Mouse (Mus musculus): ENCODE data around the gene Mllt3.

Mllt3 gene

GRCm38 (mm10) chr4:87953268-87953667 is 79.9 kb downstream of the Mllt3 start:
- DNase-seq (ENCODE audit: low spot score) = no peak

- peak; percentile 33 for DNase-seq (ENCODE audit: low spot score)
These were observed 83.7 kb downstream of the Mllt3 start for GRCm38 (mm10) chr4:87949451-87949850.

GRCm38 (mm10) chr4:87944320-87944719 is 88.8 kb downstream of the Mllt3 start:
- DNase-seq (ENCODE audit: low spot score) = no peak

- no peak for DNase-seq (ENCODE audit: low spot score)
These were observed 90.2 kb downstream of the Mllt3 start for GRCm38 (mm10) chr4:87942921-87943403.

- no peak for DNase-seq (ENCODE audit: low spot score)
These were observed 93.5 kb downstream of the Mllt3 start for GRCm38 (mm10) chr4:87939474-87940154.

- no peak for DNase-seq (ENCODE audit: low spot score)
These were observed 96.8 kb downstream of the Mllt3 start for GRCm38 (mm10) chr4:87936326-87936725.

GRCm38 (mm10) chr4:87933701-87934337 is 99.3 kb downstream of the Mllt3 start:
- DNase-seq (ENCODE audit: low spot score) = no peak

- DNase-seq (ENCODE audit: low spot score) = no peak
These were observed 102.6 kb downstream of the Mllt3 start for GRCm38 (mm10) chr4:87930356-87931245.

GRCm38 (mm10) chr4:87928603-87929199 is 104.5 kb downstream of the Mllt3 start:
- DNase-seq (ENCODE audit: low spot score) = no peak

GRCm38 (mm10) chr4:87927354-87927753 is 105.8 kb downstream of the Mllt3 start:
- DNase-seq (ENCODE audit: low spot score) = no peak

GRCm38 (mm10) chr4:87920664-87921063 is 112.5 kb downstream of the Mllt3 start:
- DNase-seq (ENCODE audit: low spot score) = no peak

GRCm38 (mm10) chr4:87911172-87911994 is 121.8 kb downstream of the Mllt3 start:
- no peak for DNase-seq (ENCODE audit: low spot score)

- no peak for DNase-seq (ENCODE audit: low spot score)
These were observed 127.9 kb downstream of the Mllt3 start for GRCm38 (mm10) chr4:87905149-87905771.

GRCm38 (mm10) chr4:87904722-87905121 is 128.4 kb downstream of the Mllt3 start:
- DNase-seq (ENCODE audit: low spot score) = no peak

GRCm38 (mm10) chr4:87902584-87902983 is 130.6 kb downstream of the Mllt3 start:
- DNase-seq (ENCODE audit: low spot score) = no peak

- peak; percentile 28 for DNase-seq (ENCODE audit: low spot score)
These were observed 132.0 kb downstream of the Mllt3 start for GRCm38 (mm10) chr4:87901166-87901565.

- no peak for DNase-seq (ENCODE audit: low spot score)
These were observed 139.7 kb downstream of the Mllt3 start for GRCm38 (mm10) chr4:87893498-87893897.

GRCm38 (mm10) chr4:87893012-87893411 is 140.2 kb downstream of the Mllt3 start:
- no peak for DNase-seq (ENCODE audit: low spot score)

GRCm38 (mm10) chr4:87883225-87883875 is 149.8 kb downstream of the Mllt3 start:
- no peak for DNase-seq (ENCODE audit: low spot score)

- no peak for DNase-seq (ENCODE audit: low spot score)
These were observed 151.2 kb downstream of the Mllt3 start for GRCm38 (mm10) chr4:87881995-87882394.

Measured in embryo, embryonic 10.5 days (tissue).